Mouse (Mus musculus): ENCODE measurements at regions not wholly inside any gene's neighbourhood (a gene's known extent, or its start where the extent isn't known, plus 50 kb on each side); places are given as distances from the start of the nearest gene placed in this dataset.
"Not testable (repeated sequence)": the region's sequence is repeated elsewhere in the genome, so short reads cannot be mapped to it uniquely, and the experiment has no call there.

DNA sequence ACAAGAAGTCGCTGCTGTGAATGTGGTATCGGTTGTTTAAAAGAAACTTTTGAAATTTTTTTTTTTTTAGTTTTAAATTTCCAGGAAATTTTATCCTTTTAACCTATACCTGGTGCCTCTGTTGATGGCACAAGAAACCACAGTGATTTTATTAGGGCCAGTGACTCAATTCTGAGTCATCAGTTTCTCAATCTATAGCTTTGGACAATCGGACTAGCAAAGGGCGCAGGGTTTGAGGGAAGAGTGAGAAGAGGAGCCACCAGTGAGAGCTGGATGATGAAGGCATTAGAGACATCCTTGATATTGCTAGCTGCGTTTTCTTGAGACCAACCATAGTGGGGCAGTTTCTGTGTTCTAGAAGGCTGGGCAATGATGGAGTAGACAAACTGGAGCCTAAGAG, 55.4 kb upstream of the Il33 start:
- DNase-seq (ENCODE audit: low spot score), result no peak

DNA sequence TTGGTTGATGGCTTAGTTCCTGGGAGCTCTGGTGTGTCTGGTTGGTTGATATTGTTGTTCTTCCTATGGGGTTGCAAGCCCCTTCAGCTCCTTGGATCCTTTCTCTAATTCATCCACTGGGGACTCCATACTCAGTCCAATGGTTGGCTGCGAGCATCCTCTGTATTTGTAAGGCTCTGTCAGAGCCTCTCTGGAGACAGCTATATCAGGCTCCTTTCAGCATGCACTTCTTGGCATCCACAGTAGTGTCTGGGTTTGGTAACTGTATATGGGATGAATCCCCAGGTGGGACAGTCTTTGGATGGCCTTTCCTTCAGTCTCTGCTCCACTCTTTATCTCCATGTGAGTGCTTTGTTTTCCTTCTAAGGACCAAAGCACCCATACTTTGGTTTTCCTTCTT, 55.9 kb upstream of the Ranbp6 start:
- not testable (repeated sequence) for DNase-seq (ENCODE audit: low spot score)

DNA sequence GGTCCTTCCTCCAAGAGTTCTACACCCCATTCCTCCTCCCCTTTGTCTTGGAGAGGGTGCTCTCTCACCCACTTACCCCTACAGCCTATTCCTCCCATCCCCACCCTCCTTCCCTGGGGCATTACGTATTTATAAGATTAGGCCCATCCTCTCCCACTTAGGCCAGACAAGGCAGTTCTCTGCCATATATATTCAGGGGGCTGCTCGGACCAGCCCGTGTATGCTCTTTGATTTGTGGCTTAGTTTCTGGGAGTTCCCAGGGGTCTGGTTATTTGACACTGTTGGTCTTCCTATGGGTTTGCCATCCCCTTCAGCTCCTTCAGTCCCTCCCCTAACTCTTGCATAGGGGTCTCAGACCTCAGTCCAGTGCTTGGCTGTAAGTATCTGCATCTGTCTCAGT, 54.0 kb upstream of the Ranbp6 start:
- no peak for DNase-seq (ENCODE audit: low spot score)

DNA sequence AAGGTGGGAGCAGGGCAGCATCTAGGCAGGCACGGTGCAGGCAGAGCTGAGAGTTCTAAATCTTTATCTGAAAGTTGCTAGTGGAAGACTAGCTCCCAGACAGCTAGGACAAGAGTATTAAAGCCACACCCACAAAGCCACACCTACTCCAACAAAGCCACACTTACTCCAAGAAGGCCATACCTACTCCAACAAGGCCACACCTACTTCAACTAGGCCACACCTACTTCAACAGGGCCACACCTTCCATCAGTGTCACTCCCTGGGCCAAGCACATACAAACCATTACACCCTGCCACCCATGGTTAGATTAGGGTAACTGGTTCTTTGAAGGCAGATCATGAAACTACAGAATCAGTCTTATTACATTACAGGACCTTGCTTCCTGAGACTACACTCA, 52.4 kb upstream of the Ranbp6 start:
- DNase-seq (ENCODE audit: low spot score), result no peak

DNA sequence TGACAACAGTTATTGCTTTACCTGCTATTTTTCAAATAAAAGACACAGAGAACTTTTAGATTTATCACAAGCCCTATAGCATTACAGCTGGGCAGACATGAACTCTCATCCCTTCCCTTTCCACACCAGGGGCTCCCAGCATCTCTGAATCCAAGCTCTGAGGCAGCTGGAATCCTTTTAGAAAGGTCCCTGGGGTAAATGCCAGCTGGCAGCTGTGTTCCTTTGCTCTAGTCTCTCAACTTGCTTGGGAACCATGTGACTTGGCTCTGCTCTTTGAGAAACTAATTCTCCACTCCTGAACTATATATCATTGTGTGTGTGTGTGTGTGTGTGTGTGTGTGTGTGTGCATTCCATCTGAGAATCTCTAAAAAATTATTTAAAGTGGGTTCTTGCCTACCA, 50.0 kb upstream of the Ranbp6 start:
- DNase-seq (ENCODE audit: low spot score), result peak; percentile 98

All from adipocyte (in vitro differentiated cells).